Mouse (Mus musculus) myocyte (in vitro differentiated cells): ENCODE data around the gene Prrt4. TPM values are rescaled to one million over a fixed set of nuclear protein-coding genes. Genes with fewer than 3 reads are reported as not detected.
A peak's percentile ranks its signal among the peaks of the same experiment; 100 is the strongest.

Experiments
- H3K27me3 ChIP-seq: one replicate; pipeline ENCODE4 v1.6.1; 2011; ENCODE audit not compliant: control insufficient read depth, insufficient read depth, insufficient read length
- H3K36me3 ChIP-seq: one replicate; pipeline ENCODE4 v1.6.1; 2011; ENCODE audit not compliant: control insufficient read depth, insufficient read depth
- H3K4me2 ChIP-seq: one replicate; pipeline ENCODE4 v1.6.1; 2011; ENCODE audit warnings: low read depth, control low read depth
- H3K4me3 ChIP-seq: one replicate; pipeline ENCODE4 v1.5.1; 2011; ENCODE audit warnings: mild to moderate bottlenecking, control low read depth, moderate library complexity
- H3K79me2 ChIP-seq: one replicate; pipeline ENCODE4 v1.6.1; 2011; ENCODE audit not compliant: control insufficient read depth, insufficient read depth
- H3ac ChIP-seq: one replicate; pipeline ENCODE4 v1.6.1; 2011; ENCODE audit not compliant: control insufficient read depth, insufficient read length
- CEBPB ChIP-seq: IDR thresholded peaks from 2 replicates; pipeline ENCODE4 v1.6.1; 2011; ENCODE audit warnings: mild to moderate bottlenecking, moderate library complexity; ENCODE audit not compliant: poor library complexity, insufficient read depth, severe bottlenecking
- E2F4 ChIP-seq: IDR thresholded peaks from one replicate; pipeline ENCODE4 v1.6.1; 2011; ENCODE audit warnings: mild to moderate bottlenecking, control low read depth, moderate library complexity; ENCODE audit not compliant: insufficient read depth
- MAX ChIP-seq: IDR thresholded peaks from one replicate; pipeline ENCODE4 v1.6.1; 2011; ENCODE audit warnings: low read depth, mild to moderate bottlenecking, control low read depth
- MYOD1 ChIP-seq, 3 experiments: IDR thresholded peaks; one replicate each; pipeline ENCODE4 v1.6.1; 2011; ENCODE audit warnings: control low read depth in 2 of 3, low read depth in 2 of 3, mild to moderate bottlenecking in 2 of 3, moderate library complexity in 1 of 3; ENCODE audit not compliant: insufficient read length in 2 of 3, control insufficient read depth in 1 of 3
- MYOG ChIP-seq, 3 experiments: IDR thresholded peaks; one replicate each; pipeline ENCODE4 v1.6.1; 2011; ENCODE audit warnings: control low read depth in 2 of 3, low read depth in 2 of 3, mild to moderate bottlenecking in 2 of 3; ENCODE audit not compliant: insufficient read length in 2 of 3, control insufficient read depth in 1 of 3, insufficient read depth in 1 of 3
- POLR2A ChIP-seq: IDR thresholded peaks from one replicate; pipeline ENCODE4 v1.6.1; 2011; ENCODE audit warnings: low read depth, mild to moderate bottlenecking, control low read depth, moderate library complexity; ENCODE audit not compliant: insufficient read length
- POLR2AphosphoS2 ChIP-seq: IDR thresholded peaks from one replicate; pipeline ENCODE4 v1.6.1; 2011; ENCODE audit warnings: low read depth, control low read depth; ENCODE audit not compliant: insufficient read length
- REST ChIP-seq: IDR thresholded peaks from one replicate; pipeline ENCODE4 v1.6.1; 2011; ENCODE audit warnings: mild to moderate bottlenecking, control low read depth, moderate library complexity; ENCODE audit not compliant: insufficient read depth, insufficient read length
- SRF ChIP-seq: IDR thresholded peaks from one replicate; pipeline ENCODE4 v1.6.1; 2011; ENCODE audit warnings: low read depth; ENCODE audit not compliant: control insufficient read depth, insufficient read length
- TCF12 ChIP-seq: IDR thresholded peaks from one replicate; pipeline ENCODE4 v1.6.1; 2011; ENCODE audit warnings: mild to moderate bottlenecking, control low read depth; ENCODE audit not compliant: poor library complexity, insufficient read depth, severe bottlenecking
- TCF3 ChIP-seq: IDR thresholded peaks from one replicate; pipeline ENCODE4 v1.6.1; 2011; ENCODE audit warnings: low read depth, control low read depth; ENCODE audit not compliant: insufficient read length
- USF1 ChIP-seq: IDR thresholded peaks from one replicate; pipeline ENCODE4 v1.6.1; 2011; ENCODE audit warnings: low read depth, mild to moderate bottlenecking, control low read depth, moderate library complexity
- polyA plus RNA-seq: library from polyadenylated mRNA; unstranded; fragments of >200 nt; fragmentation: generic; extraction: Trizol; gene quantifications from one replicate; pipeline ENCODE4 v1.2.1, GENCODE M21; 2012; ENCODE audit warnings: missing spikeins

Gene Prrt4
- polyA plus RNA-seq, 1 experiment = 0.37 TPM

DNA sequence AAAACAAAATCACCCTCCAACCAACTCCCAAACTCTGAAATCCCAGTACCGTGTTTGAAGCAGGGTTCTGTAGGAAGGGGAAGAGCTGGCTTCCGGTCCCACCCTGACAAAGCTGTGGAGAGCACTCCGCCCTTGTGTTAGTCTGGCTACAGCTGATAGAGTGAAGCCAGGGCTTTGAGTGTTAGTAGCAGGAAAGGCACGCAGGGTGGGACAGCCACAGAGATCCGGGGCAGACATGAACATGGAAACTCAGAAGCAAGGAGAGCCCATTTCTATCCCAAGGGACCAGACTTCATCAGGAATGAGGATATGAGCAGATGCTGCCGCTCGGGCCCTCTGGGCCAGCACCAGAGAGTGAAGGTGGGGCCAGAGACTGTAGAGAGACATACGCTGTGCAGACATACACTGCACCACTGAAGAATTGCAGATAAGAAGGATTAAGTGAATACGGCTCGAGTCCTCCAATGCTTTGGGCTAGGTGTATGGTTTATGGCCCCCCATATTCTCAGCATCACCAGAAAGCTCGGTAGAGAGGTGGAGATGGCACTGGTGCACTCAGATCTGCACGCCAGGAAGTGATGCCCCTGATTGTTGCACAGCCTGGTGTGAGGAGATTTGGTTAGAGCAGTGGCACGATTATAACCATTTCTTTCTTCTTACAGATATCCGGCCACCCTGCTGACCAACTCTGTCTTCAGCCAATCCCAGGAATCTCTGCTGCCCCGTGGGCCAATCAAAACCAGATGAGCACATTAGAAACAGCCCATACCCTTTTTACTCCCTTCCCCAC lies 14.8 kb upstream of the Prrt4 start:
- Histone ChIP-seq H3K27me3 (peaks cover 1% of the 10 kb centered on the region), H3ac (no peak overlapping the region), H3K4me3 (no peak overlapping the region), H3K79me2 (no peaks in the 10 kb centered on the region), H3K4me2 (peak overlapping the region; percentile 46), H3K36me3 (no peaks in the 10 kb centered on the region)
- TF ChIP-seq MYOD1 (IDR thresholded peaks at IDR 0.05; ENCODE audit: control insufficient read depth in 1 of 3, insufficient read length in 2 of 3, low read depth in 2 of 3) (no peak), USF1 (no peak), MYOG (IDR thresholded peaks at IDR 0.05; ENCODE audit: control insufficient read depth in 1 of 3, insufficient read depth in 1 of 3, insufficient read length in 2 of 3, low read depth in 2 of 3) (no peak), REST (no peak), E2F4 (no peak), SRF (no peak), TCF3 (no peak), POLR2A (no peak), TCF12 (no peak), CEBPB (no peak), MAX (no peak), POLR2AphosphoS2 (no peak)

GRCm38 (mm10) chr6:29187936-29188335 lies 8.6 kb upstream of the Prrt4 start:
- H3ac ChIP-seq = no peak overlapping the region

GRCm38 (mm10) chr6:29179843-29180242 lies 459 bp upstream of the Prrt4 start:
- Histone ChIP-seq H3K27me3 (peaks cover 46% of the 10 kb centered on the region), H3ac (no peak overlapping the region), H3K36me3 (no peaks in the 10 kb centered on the region), H3K79me2 (no peaks in the 10 kb centered on the region), H3K4me3 (no peak overlapping the region), H3K4me2 (no peak overlapping the region)
- TF ChIP-seq TCF12 = no peak

More at GRCm38 (mm10) chr6:29187936-29188335, 8.6 kb upstream of the Prrt4 start:
- H3K79me2 ChIP-seq = no peaks in the 10 kb centered on the region
- no peak overlapping the region for H3K4me2 ChIP-seq
- no peak overlapping the region for H3K4me3 ChIP-seq
- H3K36me3 ChIP-seq = no peaks in the 10 kb centered on the region
- peaks cover 7% of the 10 kb centered on the region for H3K27me3 ChIP-seq
- TF ChIP-seq MAX (no peak), MYOD1 (IDR thresholded peaks at IDR 0.05; ENCODE audit: control insufficient read depth in 1 of 3, insufficient read length in 2 of 3, low read depth in 2 of 3) (no peak), REST (no peak), CEBPB (no peak), E2F4 (no peak), TCF12 (no peak), POLR2A (no peak), MYOG (IDR thresholded peaks at IDR 0.05; ENCODE audit: control insufficient read depth in 1 of 3, insufficient read depth in 1 of 3, insufficient read length in 2 of 3, low read depth in 2 of 3) (no peak), USF1 (no peak), SRF (no peak)

GRCm38 (mm10) chr6:29177901-29178879 lies 1.2 kb downstream of the Prrt4 start:
- Histone ChIP-seq H3ac (no peak overlapping the region), H3K79me2 (no peaks in the 10 kb centered on the region), H3K36me3 (no peaks in the 10 kb centered on the region), H3K27me3 (peaks cover 58% of the 10 kb centered on the region), H3K4me3 (no peak overlapping the region), H3K4me2 (peak overlapping the region; percentile 58)
- TF ChIP-seq CEBPB (no peak), MYOG (IDR thresholded peaks at IDR 0.05; ENCODE audit: control insufficient read depth in 1 of 3, insufficient read depth in 1 of 3, insufficient read length in 2 of 3, low read depth in 2 of 3) (no peak), TCF3 (no peak), MAX (no peak), USF1 (no peak), E2F4 (no peak), POLR2A (no peak), REST (no peak), SRF (no peak), TCF12 (no peak), POLR2AphosphoS2 (no peak), MYOD1 (IDR thresholded peaks at IDR 0.05; ENCODE audit: control insufficient read depth in 1 of 3, insufficient read length in 2 of 3, low read depth in 2 of 3) (no peak)
